ENCODE assay signal across 16 mouse cellular contexts in the genomic region with DNA sequence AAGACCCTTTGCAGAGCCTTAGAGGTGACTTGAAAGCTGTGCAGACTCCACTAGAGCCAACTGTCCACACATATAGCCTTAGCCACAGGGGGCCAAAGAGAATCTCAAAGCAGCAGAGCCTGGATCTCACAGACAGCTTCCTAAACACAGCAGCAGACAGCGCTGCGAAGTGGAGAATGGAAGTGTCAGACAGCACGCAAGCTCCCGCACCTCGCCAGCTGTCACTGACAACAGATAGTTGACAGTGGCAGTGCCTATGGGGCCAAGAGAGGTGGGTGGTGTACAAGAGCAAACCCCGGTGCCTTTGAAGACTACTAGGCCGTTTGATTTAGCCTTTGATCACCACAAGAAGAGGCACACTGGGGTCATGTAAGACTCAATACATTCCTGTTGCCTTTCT.
"Had no signal": no experiment of that assay in that cellular context is flagged by ENCODE, and none has a peak within 500 bp of the region (broad histone marks: within the 10 kb centered on the region; RNA-seq: fewer than 3 reads in every experiment).

No protein-coding gene starts in this region.

- H3K9ac ChIP-seq: liver, embryonic 13.5 days; neural tube, embryonic 12.5 days; neural tube, embryonic 15.5 days had no signal

- H3K9me3 ChIP-seq: liver, embryonic 13.5 days; neural tube, embryonic 12.5 days; neural tube, embryonic 15.5 days had no signal

- DNase-seq: kidney, adult 9 months; kidney, postnatal 14 days; kidney, postnatal 4 days; layer of hippocampus, postnatal 36 days; liver, embryonic 13.5 days; lung, adult 2 months; lung, postnatal 14 days; lung, postnatal 4 days; midbrain, embryonic 14.5 days; right cerebral cortex, postnatal 25 days; thymus, adult 18-20 months; thymus, postnatal 25 days had no signal

- H3K36me3 ChIP-seq: liver, embryonic 13.5 days; neural tube, embryonic 12.5 days; neural tube, embryonic 15.5 days had no signal

- H3K27ac ChIP-seq: left cerebral cortex, adult 2 months; liver, embryonic 13.5 days; neural tube, embryonic 12.5 days; neural tube, embryonic 15.5 days had no signal

- H3K4me2 ChIP-seq: liver, embryonic 13.5 days; midbrain, embryonic 11.5 days; neural tube, embryonic 12.5 days; neural tube, embryonic 15.5 days had no signal

- H3K4me3 ChIP-seq: left cerebral cortex, adult 2 months; liver, embryonic 13.5 days; neural tube, embryonic 12.5 days; neural tube, embryonic 15.5 days had no signal

- H3K4me1 ChIP-seq: liver, embryonic 13.5 days; neural tube, embryonic 12.5 days had no signal

- H3K27me3 ChIP-seq: liver, embryonic 13.5 days; neural tube, embryonic 12.5 days; neural tube, embryonic 15.5 days had no signal
